Mouse (Mus musculus): ENCODE measurements around the gene Mindy4. TPM values are rescaled to one million over a fixed set of nuclear protein-coding genes. Genes with fewer than 3 reads are reported as not detected.
A peak's percentile ranks its signal among the peaks of the same experiment; 100 is the strongest.

Gene Mindy4
- polyA plus RNA-seq, 1 experiment from 2014 or later = 14.4 TPM

GRCm38 (mm10) chr6:55321518-55321917 is 118.3 kb downstream of the Mindy4 start:
- H3K4me3 ChIP-seq (replicated peaks; ENCODE audit: low read length) = no peak overlapping the region
- no peaks in the 10 kb centered on the region; the same call in 1 of the 2 replicates for H3K4me1 ChIP-seq (replicated peaks; ENCODE audit: control insufficient read depth, insufficient read depth, low read length)
- H3K4me2 ChIP-seq (ENCODE audit: low read length) = no peak overlapping the region
- H3K9ac ChIP-seq (replicated peaks; ENCODE audit: low read depth, low read length) = no peak overlapping the region
- H3K36me3 ChIP-seq (ENCODE audit: control insufficient read depth, insufficient read depth) = no peaks in the 10 kb centered on the region; the same call in 1 of the 2 replicates
- no peaks in the 10 kb centered on the region for H3K9me3 ChIP-seq (ENCODE audit: control insufficient read depth, low read length)
- H3K27me3 ChIP-seq (replicated peaks; ENCODE audit: control insufficient read depth, insufficient read depth, low read length) = no peaks in the 10 kb centered on the region
- WGBS = 88% methylated on average over 6 of the region's 6 CpGs
- H3K27ac ChIP-seq (ENCODE audit: low read length) = no peak overlapping the region
- ATAC-seq = no peak

GRCm38 (mm10) chr6:55322980-55323379 is 119.8 kb downstream of the Mindy4 start:
- no peak overlapping the region for H3K9ac ChIP-seq (replicated peaks; ENCODE audit: low read depth, low read length)
- H3K4me2 ChIP-seq (ENCODE audit: low read length) = no peak overlapping the region
- H3K4me1 ChIP-seq (replicated peaks; ENCODE audit: control insufficient read depth, insufficient read depth, low read length) = no peaks in the 10 kb centered on the region; the same call in 1 of the 2 replicates
- WGBS = 93% methylated on average over 2 of the region's 2 CpGs
- ATAC-seq = no peak
- no peaks in the 10 kb centered on the region; the same call in 1 of the 2 replicates for H3K36me3 ChIP-seq (ENCODE audit: control insufficient read depth, insufficient read depth)
- no peaks in the 10 kb centered on the region for H3K27me3 ChIP-seq (replicated peaks; ENCODE audit: control insufficient read depth, insufficient read depth, low read length)
- no peak overlapping the region for H3K4me3 ChIP-seq (replicated peaks; ENCODE audit: low read length)
- no peak overlapping the region for H3K27ac ChIP-seq (ENCODE audit: low read length)
- no peaks in the 10 kb centered on the region for H3K9me3 ChIP-seq (ENCODE audit: control insufficient read depth, low read length)

GRCm38 (mm10) chr6:55323908-55324634 is 120.9 kb downstream of the Mindy4 start:
- no peaks in the 10 kb centered on the region; the same call in 1 of the 2 replicates for H3K4me1 ChIP-seq (replicated peaks; ENCODE audit: control insufficient read depth, insufficient read depth, low read length)
- H3K9ac ChIP-seq (replicated peaks; ENCODE audit: low read depth, low read length) = no peak overlapping the region
- no peak for ATAC-seq
- H3K27ac ChIP-seq (ENCODE audit: low read length) = no peak overlapping the region
- no peaks in the 10 kb centered on the region for H3K36me3 ChIP-seq (ENCODE audit: control insufficient read depth, insufficient read depth)
- WGBS = 92% methylated on average over 17 of the region's 17 CpGs
- no peak overlapping the region for H3K4me3 ChIP-seq (replicated peaks; ENCODE audit: low read length)
- no peaks in the 10 kb centered on the region for H3K27me3 ChIP-seq (replicated peaks; ENCODE audit: control insufficient read depth, insufficient read depth, low read length)
- no peaks in the 10 kb centered on the region for H3K9me3 ChIP-seq (ENCODE audit: control insufficient read depth, low read length)
- H3K4me2 ChIP-seq (ENCODE audit: low read length) = no peak overlapping the region

GRCm38 (mm10) chr6:55324785-55325184 is 121.6 kb downstream of the Mindy4 start:
- Histone ChIP-seq H3K27me3 (replicated peaks; ENCODE audit: control insufficient read depth, insufficient read depth, low read length) (no peaks in the 10 kb centered on the region), H3K4me3 (replicated peaks; ENCODE audit: low read length) (no peak overlapping the region), H3K9me3 (ENCODE audit: control insufficient read depth, low read length) (no peaks in the 10 kb centered on the region), H3K4me1 (replicated peaks; ENCODE audit: control insufficient read depth, insufficient read depth, low read length) (no peaks in the 10 kb centered on the region), H3K4me2 (ENCODE audit: low read length) (no peak overlapping the region), H3K9ac (replicated peaks; ENCODE audit: low read depth, low read length) (no peak overlapping the region), H3K36me3 (ENCODE audit: control insufficient read depth, insufficient read depth) (no peaks in the 10 kb centered on the region), H3K27ac (ENCODE audit: low read length) (no peak overlapping the region)
- 78% methylated on average over 1 of the region's 1 CpGs for WGBS
- ATAC-seq = no peak

- Histone ChIP-seq H3K9ac (replicated peaks; ENCODE audit: low read depth, low read length) (no peak overlapping the region), H3K27ac (ENCODE audit: low read length) (no peak overlapping the region), H3K4me3 (replicated peaks; ENCODE audit: low read length) (no peak overlapping the region), H3K4me2 (ENCODE audit: low read length) (no peak overlapping the region), H3K27me3 (replicated peaks; ENCODE audit: control insufficient read depth, insufficient read depth, low read length) (no peaks in the 10 kb centered on the region), H3K9me3 (ENCODE audit: control insufficient read depth, low read length) (no peaks in the 10 kb centered on the region), H3K36me3 (ENCODE audit: control insufficient read depth, insufficient read depth) (no peaks in the 10 kb centered on the region), H3K4me1 (replicated peaks; ENCODE audit: control insufficient read depth, insufficient read depth, low read length) (no peaks in the 10 kb centered on the region)
- ATAC-seq = no peak
- 84% methylated on average over 4 of the region's 4 CpGs for WGBS
Observed at GRCm38 (mm10) chr6:55326299-55326698, 123.1 kb downstream of the Mindy4 start.

- Histone ChIP-seq H3K27ac (ENCODE audit: low read length) (no peak overlapping the region), H3K4me1 (replicated peaks; ENCODE audit: control insufficient read depth, insufficient read depth, low read length) (peaks cover 5% of the 10 kb centered on the region), H3K9me3 (ENCODE audit: control insufficient read depth, low read length) (no peaks in the 10 kb centered on the region), H3K9ac (replicated peaks; ENCODE audit: low read depth, low read length) (no peak overlapping the region), H3K36me3 (ENCODE audit: control insufficient read depth, insufficient read depth) (no peaks in the 10 kb centered on the region), H3K4me3 (replicated peaks; ENCODE audit: low read length) (no peak overlapping the region), H3K4me2 (ENCODE audit: low read length) (no peak overlapping the region), H3K27me3 (replicated peaks; ENCODE audit: control insufficient read depth, insufficient read depth, low read length) (no peaks in the 10 kb centered on the region)
- no peak for ATAC-seq
- WGBS = 88% methylated on average over 13 of the region's 13 CpGs
Observed at GRCm38 (mm10) chr6:55327326-55327725, 124.1 kb downstream of the Mindy4 start.

GRCm38 (mm10) chr6:55328179-55328578 is 125.0 kb downstream of the Mindy4 start:
- H3K9ac ChIP-seq (replicated peaks; ENCODE audit: low read depth, low read length) = no peak overlapping the region
- H3K36me3 ChIP-seq (ENCODE audit: control insufficient read depth, insufficient read depth) = no peaks in the 10 kb centered on the region
- H3K27me3 ChIP-seq (replicated peaks; ENCODE audit: control insufficient read depth, insufficient read depth, low read length) = no peaks in the 10 kb centered on the region
- ATAC-seq = no peak
- no peak overlapping the region for H3K4me2 ChIP-seq (ENCODE audit: low read length)
- H3K9me3 ChIP-seq (ENCODE audit: control insufficient read depth, low read length) = no peaks in the 10 kb centered on the region
- 82% methylated on average over 4 of the region's 4 CpGs for WGBS
- H3K4me1 ChIP-seq (replicated peaks; ENCODE audit: control insufficient read depth, insufficient read depth, low read length) = peaks cover 14% of the 10 kb centered on the region
- H3K27ac ChIP-seq (ENCODE audit: low read length) = no peak overlapping the region
- no peak overlapping the region for H3K4me3 ChIP-seq (replicated peaks; ENCODE audit: low read length)

GRCm38 (mm10) chr6:55331315-55331714 is 128.1 kb downstream of the Mindy4 start:
- Histone ChIP-seq H3K9ac (replicated peaks; ENCODE audit: low read depth, low read length) (no peak overlapping the region; the same call in 1 of the 2 replicates), H3K27ac (ENCODE audit: low read length) (no peak overlapping the region), H3K9me3 (ENCODE audit: control insufficient read depth, low read length) (no peaks in the 10 kb centered on the region), H3K27me3 (replicated peaks; ENCODE audit: control insufficient read depth, insufficient read depth, low read length) (no peaks in the 10 kb centered on the region), H3K4me3 (replicated peaks; ENCODE audit: low read length) (no peak overlapping the region), H3K4me2 (ENCODE audit: low read length) (no peak overlapping the region), H3K36me3 (ENCODE audit: control insufficient read depth, insufficient read depth) (no peaks in the 10 kb centered on the region), H3K4me1 (replicated peaks; ENCODE audit: control insufficient read depth, insufficient read depth, low read length) (peaks cover 22% of the 10 kb centered on the region)
- 64% methylated on average over 6 of the region's 6 CpGs for WGBS
- ATAC-seq = no peak

GRCm38 (mm10) chr6:55332100-55332772 is 129.1 kb downstream of the Mindy4 start:
- H3K9ac ChIP-seq (replicated peaks; ENCODE audit: low read depth, low read length) = no peak overlapping the region
- 31% methylated on average over 5 of the region's 5 CpGs for WGBS
- no peaks in the 10 kb centered on the region for H3K36me3 ChIP-seq (ENCODE audit: control insufficient read depth, insufficient read depth)
- peak; percentile 49 for ATAC-seq
- H3K9me3 ChIP-seq (ENCODE audit: control insufficient read depth, low read length) = no peaks in the 10 kb centered on the region
- peaks cover 25% of the 10 kb centered on the region for H3K4me1 ChIP-seq (replicated peaks; ENCODE audit: control insufficient read depth, insufficient read depth, low read length)
- no peak overlapping the region for H3K4me2 ChIP-seq (ENCODE audit: low read length)
- no peaks in the 10 kb centered on the region for H3K27me3 ChIP-seq (replicated peaks; ENCODE audit: control insufficient read depth, insufficient read depth, low read length)
- no peak overlapping the region for H3K27ac ChIP-seq (ENCODE audit: low read length)
- no peak overlapping the region for H3K4me3 ChIP-seq (replicated peaks; ENCODE audit: low read length)
